Mouse (Mus musculus): ENCODE data around the gene Siah1b. TPM values are rescaled to one million over a fixed set of nuclear protein-coding genes. Genes with fewer than 3 reads are reported as not detected.
A peak's percentile ranks its signal among the peaks of the same experiment; 100 is the strongest.

Gene Siah1b
- 1 to 10 TPM; 2.5 TPM for polyA plus RNA-seq (2017; shearing (Covaris generic))

DNA sequence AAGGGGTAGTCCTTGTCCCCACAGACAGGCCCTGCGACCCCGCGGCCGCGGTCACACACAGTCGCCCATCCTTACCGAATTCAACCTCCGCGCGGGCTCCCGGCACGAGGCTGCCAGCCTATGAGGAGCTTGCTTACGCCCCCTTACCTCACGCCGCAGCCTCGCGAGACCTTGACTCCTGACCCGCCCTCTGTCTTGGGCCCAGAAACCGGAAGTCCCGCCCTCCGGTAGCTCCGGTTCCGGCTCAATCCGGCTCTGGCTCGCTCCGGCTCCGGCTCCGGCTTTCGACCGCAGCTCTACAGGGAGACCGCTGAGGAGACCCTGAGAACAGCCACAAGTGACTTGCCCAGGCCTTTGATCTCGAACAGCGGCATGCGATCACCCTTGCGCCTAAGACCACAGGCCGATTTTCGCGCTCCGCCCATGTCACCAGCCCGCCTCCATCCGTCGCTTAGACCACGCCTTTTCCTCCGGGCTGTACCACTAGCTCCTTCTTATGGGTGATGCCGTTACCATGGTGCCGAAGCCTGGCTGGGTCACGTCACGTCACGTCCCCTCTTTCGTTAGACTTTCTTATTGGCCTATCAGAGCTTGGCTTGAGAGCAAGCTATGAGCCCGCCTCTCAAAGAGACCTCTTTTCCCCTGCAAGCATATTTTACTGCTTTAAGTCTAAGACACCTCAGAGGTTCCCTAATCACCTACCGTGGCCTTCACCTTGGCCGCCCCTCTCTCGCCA, at the start of gene Siah1b:
Gene Siah1b (minus strand): TSS at position 454 of the 736 bp plus-strand sequence.
- ATAC-seq = peak; percentile 95

DNA sequence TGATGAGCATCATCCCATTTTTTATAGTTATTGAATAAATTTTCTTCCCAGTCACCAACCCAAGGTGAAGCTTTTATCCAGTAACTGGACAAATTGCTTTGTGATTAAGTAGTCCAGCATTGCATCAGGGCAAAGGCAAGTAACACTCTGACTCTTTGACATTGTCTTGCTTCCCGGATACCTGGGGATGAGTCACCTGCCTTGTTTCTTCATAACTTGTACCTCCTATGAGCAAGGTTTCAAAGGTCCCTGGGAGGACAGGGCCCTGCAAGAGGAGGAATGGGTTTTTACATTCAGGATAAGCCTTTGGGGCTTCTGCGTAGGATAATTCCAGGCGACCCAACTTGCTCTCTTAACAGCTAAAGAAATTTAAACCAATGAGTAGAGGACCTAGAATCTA, 47.6 kb upstream of the Siah1b start:
- ATAC-seq = no peak

DNA sequence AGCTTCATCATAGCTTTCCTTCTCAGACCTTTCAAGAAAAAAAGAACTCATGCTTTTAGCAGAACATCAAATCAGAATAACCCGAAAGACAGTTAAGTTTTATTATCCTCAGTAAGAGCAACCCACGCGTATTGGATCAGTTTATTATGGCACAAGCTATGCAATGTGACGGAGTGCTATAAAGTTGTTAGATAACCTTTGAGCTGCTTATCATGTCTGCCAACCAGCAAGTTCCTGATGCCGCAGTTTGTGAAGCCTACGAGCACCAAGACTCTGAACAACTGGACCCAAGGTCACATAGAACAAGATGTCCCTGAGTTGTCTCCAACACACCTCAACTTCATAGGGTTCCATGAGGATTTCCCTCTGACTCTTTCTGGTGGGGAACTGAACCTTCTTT, 37.5 kb upstream of the Siah1b start:
- no peak for ATAC-seq

DNA sequence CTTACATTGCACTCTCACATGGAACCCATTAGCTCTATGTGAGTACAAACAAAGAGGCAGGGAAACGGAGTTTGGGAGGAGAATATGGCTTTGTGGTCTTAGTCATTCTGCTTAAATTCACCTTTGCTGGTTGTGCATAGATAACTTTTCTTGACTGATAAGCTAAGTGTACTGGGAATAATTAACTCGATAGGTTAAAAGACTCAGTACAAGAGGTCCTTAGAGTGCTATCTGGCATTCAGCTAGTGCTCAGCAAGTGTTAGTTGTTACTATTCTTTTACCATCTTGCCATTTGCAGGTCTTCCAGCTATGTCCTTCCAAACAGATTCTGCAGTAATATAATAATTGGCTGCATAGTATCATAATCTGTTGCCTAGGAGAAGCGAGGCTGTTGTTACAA, 34.9 kb upstream of the Siah1b start:
- ATAC-seq = no peak

DNA sequence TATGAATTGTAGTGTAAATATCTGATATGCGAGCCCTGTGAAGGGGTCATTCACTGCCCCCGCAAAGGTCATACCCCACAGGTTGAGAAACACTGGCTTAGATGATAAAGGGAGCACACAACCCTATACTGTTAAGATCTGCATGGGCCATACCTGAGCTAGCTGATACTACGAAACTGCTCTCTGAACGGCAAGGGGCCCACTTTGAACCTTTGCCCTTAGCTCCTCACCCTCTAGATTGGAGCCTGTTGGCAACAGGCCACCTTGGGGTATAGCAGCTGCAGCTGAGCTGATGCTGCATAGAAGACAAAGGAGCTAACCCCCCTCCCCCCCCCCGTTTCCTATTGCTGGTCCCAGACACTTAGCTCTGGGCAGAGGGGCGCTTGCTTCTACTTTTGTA, 26.4 kb upstream of the Siah1b start:
- ATAC-seq = no peak

DNA sequence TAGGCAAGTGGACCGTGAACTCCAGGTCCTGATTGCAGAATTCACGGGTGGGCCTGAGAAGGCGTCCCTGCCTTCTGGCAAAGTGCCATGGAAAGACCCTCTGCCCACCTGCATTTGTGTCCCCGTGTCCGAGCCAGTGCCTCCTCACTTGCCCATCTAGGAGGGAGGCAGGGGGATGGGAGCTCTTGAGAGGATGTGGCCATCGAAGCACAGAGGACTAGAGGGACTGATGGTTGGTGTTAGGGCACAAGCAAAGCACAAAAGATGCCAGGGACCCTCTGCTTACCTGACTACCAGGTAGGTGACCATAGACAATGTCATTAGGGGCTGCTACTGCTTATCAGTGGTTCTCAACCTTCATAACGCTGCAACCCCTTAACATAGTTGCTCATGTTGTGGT, 25.9 kb upstream of the Siah1b start:
- ATAC-seq = no peak

DNA sequence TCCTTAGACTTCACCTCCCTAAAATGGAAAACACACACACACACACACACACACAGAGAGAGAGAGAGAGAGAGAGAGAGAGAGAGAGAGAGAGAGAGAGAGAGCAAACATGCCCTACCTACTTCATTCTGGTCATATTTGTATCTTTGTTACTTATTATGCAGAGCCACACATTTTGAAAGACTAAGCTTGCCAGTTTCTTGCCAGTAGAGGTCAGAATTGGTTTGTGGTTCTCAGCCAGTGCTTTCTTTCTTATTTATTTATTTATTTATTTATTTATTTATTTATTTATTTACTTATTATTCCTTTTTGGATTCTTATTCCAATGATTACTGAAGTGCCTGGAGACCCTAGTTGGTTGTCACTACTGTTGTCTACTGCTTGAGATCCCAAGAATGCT, 25.2 kb upstream of the Siah1b start:
- no peak for ATAC-seq

DNA sequence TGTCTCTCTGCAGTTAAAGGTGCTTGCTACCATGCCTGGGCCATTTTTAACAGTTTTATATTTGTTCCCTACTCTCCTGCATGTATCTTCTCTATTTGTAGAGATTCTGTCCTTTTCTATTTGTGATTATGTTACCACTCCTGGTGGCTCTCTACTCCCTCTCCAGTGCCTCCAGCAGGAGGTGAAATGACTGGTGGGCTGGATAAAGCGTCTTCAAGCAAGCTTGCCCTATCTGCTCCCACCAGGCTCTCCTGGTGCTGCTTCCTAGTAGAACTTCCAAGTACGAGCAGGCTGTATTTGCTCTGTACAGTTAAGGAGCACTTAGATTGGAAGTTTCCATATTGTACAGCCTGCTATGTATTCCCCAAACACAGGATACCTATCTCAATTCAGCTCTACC, 19.5 kb upstream of the Siah1b start:
- ATAC-seq = no peak

DNA sequence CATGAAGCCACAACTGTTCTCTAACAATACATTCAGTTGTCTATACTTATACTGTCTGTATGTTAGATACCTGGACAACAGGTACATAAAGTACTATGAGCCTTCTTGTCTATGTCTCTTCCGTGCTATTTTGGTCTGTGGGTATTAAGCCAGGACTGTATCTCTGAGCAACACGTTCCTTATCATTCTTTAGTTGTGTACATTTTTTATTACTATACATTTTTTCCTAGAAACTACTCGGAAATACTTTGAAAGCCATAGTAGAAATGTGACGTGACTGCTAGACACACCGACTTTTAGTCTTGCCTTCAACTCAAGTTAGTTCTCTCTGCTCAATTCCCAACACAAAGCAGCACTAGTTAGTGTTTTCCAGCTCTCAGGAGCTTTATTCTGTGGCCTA, 17.1 kb upstream of the Siah1b start:
- ATAC-seq = no peak

DNA sequence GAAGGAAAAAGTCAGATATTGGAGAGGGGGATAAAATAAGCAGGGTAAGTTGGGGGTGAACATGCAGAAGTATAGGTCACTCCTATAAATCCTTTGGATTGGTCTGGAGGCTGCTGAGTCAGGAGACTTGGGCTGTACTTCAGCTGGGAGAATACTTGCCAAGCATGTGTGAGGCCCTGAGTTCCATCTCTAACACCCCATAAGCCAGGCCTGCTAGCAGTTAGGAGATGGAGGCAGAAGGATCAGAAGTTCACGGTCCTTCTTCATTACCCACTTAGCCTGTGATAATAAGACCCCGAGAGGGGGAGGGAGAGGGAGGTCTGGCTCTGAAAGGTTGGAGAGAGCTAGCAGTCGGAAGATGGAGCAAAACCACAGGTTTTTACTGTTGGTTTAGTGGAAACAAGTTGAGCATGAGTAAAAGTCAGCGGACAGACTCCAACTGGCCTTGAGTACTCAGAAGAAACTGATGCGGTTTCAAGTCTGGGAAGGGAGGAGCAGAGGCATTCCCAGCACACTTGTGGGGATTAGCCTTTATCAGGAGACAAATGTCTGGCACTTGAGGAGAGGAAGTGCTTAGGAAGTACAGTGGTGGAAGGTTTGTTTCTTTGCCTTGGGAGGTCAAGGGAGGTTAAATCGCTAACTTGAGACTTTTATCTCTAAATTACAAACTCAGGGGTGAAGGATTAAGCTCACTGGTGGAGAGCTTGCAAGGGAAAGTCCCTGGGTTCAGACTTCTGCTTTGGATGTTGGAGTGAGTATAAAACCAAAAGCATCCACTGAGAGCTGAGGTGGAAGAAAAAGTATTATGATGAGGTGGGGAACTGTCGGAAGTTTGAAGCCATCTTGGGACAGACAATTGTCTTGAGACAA, 16.2 kb upstream of the Siah1b start:
- ATAC-seq = no peak

DNA sequence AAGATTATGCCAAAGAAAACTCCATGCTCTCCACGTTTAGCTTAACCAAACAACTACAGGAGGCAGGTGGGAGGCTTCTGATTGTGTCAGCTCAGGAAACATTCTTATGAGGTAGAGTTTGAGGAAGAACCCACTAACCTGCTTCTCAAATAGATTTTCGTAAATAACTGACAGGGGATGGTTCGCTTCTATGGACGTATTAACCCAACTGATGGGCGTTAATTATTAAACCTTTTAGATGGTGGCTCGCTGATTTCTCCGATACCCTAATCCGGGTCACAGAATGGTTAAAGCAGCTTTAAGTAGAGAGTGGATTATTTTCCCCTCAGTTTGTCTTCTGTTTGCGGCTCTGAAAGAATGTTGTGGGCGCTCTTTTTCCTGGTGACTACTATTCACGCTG, 13.6 kb upstream of the Siah1b start:
- no peak for ATAC-seq

DNA sequence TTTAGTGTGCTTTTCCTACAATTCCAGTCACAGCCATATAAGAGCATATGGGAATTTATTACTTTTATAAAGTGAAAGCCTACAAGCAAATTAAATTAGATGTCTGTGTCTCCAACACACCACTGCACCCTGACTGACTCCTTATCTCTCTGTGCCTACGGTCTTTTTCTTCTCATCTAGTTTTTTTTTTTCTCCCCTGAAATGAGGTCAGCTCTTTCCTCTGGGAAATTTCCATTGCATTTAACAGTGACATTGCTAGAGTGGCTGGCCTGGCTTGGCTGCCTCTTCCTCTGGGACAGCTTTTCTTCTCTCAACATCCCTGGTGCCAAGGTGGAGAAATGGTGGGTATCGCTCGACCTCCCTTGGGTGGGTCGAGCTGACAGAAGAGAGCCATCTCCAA, 12.3 kb upstream of the Siah1b start, which contains the start of gene Cltrn:
Gene Cltrn (plus strand): TSS at position 249 of the 400 bp plus-strand sequence.
- ATAC-seq = no peak

DNA sequence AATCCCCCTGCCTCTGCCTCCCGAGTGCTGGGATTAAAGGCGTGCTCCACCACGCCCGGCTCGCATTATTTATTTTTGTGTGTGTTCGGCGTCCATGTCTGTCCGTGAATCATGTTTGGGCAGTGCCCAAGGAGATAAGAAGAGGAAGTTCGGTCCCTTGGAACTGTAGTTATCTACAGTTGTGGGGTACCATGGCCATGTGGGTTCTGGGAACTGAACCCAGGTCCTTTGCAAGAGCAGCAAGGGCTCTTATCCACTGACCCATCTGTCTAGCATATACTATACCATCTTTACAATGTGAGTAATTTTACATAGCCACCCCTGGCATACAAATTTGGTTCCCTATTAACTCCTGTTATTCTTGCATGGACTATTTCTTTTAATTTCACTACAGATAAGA, 5.7 kb upstream of the Siah1b start:
- ATAC-seq = no peak

DNA sequence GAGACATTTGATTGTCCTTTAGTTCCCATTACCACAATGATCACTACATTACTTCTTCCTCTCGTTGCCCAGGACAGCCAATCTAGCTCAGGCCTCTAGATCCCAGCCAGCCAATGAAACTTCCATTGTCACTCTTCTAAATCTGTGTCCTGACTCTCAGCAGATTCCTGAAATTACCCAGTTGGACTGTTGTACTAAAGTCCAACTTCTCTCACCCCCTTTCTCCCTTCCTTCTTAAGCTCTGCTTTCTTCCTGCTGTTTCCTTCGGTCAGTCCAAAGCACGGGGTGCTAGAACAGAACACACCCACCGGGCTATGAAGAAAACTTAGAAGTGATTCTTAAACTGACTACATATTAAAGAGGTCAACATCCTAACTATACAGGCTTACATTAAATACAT, 7.3 kb downstream of the Siah1b start:
- ATAC-seq = no peak

DNA sequence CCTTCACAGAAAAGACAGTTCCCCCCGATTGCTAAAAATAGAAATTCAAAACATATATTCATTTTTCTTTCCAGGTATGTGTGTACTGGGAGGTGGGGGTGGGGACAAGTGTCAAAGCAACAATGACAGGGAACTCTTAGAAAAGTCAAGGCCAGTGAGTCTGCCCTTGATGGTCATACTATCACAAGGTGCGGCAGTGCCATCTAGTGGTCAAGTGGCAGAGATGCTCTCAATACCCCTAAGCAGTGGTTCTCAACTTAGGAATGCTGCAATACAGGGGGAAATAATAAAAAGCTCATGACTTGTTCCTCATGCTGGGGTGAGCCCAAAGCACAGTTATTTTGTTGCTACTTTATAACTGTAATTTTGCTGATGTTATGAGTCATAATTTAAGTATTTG, 10.1 kb downstream of the Siah1b start:
- peak; percentile 88 for ATAC-seq

DNA sequence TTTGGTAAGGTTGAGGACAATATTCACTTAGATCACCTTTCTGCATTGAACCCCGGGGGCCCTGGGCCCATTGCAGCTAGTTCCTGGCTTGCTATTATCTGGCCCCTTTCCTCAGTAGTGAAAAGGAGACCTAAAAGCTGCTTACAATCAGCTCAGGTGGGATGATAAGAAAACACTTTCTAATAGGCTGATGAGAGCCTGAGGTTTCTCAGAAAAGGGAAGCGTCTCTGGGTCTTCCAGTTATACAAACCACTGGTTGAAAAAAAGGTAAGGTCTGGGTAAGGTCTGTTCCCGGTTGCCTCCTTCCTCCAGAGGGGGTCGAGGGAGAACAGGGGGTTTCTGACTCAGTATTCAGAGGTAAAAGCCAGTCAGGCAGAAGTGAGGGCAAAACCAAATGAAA, 17.2 kb downstream of the Siah1b start:
- no peak for ATAC-seq

DNA sequence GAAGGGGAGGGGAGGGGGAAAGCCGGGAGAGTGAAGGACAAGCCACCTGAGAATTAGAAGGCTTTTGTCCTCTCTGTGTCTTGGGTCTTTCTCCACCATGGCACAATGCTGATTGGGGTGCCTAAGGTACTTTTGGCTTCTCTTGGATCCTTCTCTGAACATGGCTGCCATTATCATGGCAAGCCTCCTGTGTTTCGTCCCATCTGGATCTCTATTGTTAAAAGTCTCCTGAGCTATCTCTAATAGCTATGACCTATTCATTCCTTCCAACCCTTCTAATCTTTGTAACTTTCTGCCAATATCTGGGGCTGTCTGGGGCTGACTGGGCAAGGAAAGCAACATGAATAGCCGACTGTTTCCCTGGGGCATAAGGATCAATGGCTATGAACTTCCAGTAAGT, 17.8 kb downstream of the Siah1b start:
- no peak for ATAC-seq

DNA sequence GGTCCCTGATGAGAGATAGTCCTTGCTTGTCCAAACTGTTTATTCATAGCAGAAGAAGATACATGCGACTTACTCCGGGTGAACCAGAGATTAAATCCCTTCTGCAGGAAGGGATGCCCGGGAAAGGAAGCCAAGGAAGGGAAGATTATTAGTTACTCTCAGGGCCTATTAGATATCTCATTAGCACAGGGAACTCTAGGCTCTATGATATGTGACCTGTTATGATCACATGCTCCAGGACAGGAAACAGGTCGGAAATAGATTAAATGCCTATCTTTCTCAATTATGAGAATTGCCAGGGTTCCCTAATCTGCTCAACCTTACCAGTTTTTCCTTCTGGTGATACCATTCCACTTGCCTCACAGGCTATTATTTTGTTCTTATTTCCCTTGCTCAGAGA, 20.6 kb downstream of the Siah1b start:
- ATAC-seq = no peak

DNA sequence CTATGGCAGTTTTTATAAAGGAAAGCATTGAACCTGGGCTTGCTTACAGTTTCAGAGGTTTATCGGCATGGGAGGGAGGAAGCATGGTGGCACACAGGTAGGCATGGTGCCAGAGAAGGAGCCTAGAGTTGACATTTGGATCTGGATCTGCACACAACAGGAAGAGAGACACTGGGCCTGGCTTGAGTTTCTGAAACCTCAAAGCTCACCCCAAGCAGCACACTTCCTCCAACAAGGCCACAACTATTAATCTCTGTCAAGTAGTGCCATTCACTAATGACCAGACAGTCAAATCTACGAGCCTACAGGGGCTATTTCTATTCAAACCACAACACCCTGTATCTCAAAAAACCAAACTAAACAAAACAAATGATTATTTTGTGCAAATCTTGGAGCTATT, 29.6 kb downstream of the Siah1b start:
- no peak for ATAC-seq

DNA sequence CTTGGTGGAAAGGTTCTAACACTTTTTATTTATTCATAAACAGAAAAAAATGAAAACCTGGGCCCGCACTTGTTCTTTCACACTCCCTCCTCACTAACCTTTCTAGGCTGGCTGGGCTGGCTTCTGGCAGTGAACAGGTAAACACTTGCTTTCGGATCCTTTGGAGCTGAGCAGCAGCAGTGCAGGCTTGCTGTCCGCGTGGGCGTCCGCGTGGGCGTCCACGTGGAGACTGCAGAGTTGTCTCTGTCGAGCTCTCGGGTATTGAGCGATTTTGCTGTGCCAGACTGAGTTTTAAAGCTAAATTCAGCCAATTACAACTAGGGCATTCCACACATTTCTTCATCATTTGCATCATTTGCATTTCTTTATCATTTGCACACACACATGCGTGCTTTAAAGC, 34.2 kb downstream of the Siah1b start:
- no peak for ATAC-seq

DNA sequence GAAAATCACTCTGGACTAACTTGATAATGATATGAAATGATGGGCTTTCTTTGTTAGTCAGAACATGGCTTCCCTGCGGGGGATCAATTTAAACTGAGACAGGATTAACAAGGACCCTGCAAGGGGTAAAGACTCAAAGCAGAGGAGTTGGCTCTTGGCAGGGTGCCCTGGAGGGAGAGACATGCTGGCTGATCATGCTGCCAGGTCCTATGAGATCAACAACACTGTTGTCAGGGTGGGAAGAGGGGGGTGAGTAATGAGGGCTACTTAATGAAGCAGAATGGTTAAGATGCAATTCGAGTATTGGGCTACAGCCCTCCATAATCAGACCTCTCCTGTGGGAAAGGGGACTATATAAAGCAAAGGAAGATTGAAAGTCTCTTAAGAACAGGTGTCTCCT, 37.4 kb downstream of the Siah1b start:
- no peak for ATAC-seq

DNA sequence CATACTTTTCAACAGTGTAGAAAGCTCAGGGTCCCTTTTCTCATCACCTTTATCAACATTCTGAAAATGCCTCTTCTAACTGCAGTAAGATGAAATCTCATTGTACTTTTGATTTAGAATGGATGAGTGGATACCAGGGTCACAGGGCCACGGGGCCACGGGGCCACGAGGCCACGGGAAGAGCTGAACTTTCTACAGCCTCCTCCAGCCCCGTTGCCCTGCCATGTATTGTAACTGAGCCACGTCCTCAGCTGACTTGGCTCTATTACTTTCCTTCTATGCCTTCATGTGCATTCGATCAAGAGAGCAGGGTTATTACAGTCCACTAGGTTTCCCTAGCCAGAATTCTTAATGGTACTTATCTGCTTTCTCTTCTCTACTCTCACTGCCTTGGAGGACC, 40.4 kb downstream of the Siah1b start:
- ATAC-seq = no peak

DNA sequence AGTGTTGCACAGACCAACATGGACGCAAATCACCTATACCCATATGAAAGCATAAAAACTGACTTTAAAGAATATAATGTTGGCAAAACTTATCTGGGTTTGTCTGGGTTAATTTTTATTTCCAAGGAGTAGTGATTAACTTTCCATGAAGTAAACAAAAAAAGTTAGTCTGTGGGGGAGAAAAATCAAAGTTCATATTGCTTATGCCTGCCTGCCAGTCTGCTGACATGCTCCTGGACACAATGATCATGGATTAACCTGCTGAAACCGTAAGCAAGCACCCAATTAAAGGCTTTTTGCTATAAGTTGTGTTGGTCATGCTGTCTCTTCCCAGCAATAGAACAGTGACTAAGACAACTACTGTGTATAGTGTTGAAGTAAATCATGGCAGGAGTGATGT, 40.9 kb downstream of the Siah1b start:
- no peak for ATAC-seq

DNA sequence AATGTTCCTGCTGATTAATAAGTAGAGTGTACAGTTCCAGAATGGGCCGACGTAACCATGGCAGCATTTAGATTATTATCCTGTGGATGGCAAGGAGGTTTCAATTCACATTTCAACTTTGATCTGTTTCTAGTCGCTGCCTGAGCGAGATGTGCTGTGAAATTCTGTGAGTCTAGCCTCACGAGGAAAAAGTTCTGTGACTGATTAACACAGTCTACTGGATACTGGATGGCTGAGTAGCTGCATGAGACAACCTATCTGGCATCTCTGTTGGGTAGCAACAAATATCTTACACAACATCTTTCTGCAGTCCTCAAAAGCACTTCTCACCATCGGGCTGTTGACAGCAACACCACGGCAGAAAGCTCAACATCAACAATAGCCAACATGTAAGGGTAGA, 43.8 kb downstream of the Siah1b start:
- no peak for ATAC-seq
